Mouse (Mus musculus) c-Kit-positive CD71-positive TER-119-positive erythroid progenitor cells, embryonic 14.5 days (primary cell): ENCODE data around the gene Sgtb.

ENCODE experiments used
- DNase-seq: peaks from one replicate; pipeline ENCODE4 v3.0.0-alpha.2; 2013; ENCODE audit warnings: low spot score

Sgtb gene

DNA sequence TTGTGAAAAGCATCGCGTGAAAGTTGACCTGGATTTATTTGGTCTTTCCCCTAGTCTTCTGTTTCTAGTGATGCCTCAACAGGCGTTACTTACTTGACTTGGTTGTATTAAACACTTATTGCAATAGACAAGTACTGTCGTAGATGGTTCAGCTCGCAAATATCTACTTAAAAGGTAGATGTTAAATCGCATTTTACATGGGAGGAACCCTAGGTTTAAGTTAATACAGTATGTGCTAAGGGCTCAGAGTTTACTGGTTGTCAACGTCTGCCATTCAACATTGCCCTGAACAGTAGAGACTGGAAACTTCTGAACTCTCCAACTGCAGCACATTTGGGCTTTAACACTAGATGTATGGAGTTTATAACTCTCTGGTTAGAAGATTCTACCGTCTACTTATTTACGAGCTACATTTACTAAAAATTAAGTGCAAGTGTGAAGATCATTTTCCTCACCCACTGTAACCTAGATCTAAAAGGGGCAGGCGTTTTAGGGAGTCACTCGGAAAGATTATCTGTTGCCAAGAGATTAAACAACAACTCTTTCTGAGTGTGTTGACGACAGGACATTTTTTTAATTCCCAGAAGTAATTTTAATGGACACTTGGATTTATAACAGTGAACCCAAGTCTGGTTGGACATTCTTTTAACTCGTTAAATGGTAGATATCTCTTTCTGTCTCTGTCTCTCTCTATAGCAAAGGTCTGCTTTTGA is 69.8 kb downstream of the Sgtb start:
- peak; percentile 61 for DNase-seq

DNA sequence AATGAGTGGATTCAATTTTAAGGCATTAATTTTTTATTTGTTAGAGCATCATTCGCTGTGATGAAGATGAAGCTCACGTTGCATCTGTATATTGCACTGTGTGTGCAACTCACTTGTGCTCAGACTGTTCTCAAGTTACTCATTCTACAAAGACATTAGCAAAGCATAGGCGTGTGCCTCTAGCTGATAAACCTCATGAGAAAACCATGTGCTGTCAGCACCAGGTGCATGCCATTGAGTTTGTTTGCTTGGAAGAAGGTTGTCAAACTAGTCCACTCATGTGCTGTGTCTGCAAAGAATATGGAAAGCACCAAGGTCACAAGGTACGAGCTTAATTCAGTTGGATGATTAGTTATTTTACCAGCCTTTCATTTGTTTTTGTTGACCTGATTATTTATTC is 77.8 kb downstream of the Sgtb start:
- DNase-seq, result no peak
